Mouse (Mus musculus) megakaryocyte, adult 5-6 weeks (primary cell): ENCODE data around the gene Kit. TPM values are rescaled to one million over a fixed set of nuclear protein-coding genes. Genes with fewer than 3 reads are reported as not detected.

ENCODE experiments used
- ATAC-seq: 2 replicates; pipeline ENCODE4 v1.8.0; 2016; ENCODE audit warnings: mild to moderate bottlenecking, inconsistent platforms; ENCODE audit not compliant: poor library complexity, severe bottlenecking
- total RNA-seq, 2 experiments: library from RNA; stranded (forward) in 1 of 2; stranded (reverse) in 1 of 2; fragments of 153-499, 151-499 nt in 1 of 2; fragments of 221-1000, 200-1000 nt in 1 of 2; gene quantifications; 2 replicates each; pipeline versions ENCODE4 v1.2.3 to v1.2.4; 2015 to 2017

Gene Kit
- total RNA-seq (2015) (2.8 and 2.9 TPM in 2 replicates), total RNA-seq (2017) (2.4 and 2.5 TPM in 2 replicates)

DNA sequence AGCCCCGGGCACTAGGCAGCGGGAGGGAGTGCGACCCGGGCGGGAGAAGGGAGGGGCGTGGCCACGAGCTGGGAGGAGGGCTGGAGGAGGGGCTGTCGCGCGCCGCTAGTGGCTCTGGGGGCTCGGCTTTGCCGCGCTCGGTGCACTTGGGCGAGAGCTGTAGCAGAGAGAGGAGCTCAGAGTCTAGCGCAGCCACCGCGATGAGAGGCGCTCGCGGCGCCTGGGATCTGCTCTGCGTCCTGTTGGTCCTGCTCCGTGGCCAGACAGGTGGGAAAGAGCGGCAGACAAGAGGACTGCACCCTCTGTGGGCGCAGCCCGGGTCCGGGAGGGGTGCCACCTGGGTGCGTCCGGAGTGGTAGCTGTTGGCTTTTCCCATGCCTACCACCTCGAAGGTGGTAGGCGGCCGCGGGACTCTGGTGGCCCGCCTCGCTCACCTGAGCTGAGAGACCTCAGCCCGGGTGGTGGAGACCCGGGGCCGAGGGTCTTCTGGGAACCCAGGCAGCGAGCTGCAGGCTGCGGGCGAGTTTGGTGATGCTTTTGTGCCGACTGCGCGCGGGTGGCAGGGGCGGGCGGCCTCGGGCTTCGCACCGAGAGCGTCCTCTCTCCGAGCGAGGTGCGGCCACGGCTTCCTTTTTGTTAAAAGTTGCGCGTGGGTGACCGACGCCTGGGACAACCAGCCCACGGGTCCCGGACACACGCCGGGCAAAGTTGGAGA lies at the start of gene Kit:
TSS of gene Kit (plus strand) at position 65 of the 715 bp plus-strand sequence.
- peak; percentile 72 for ATAC-seq

GRCm38 (mm10) chr5:75536156-75536555 lies 38.6 kb upstream of the Kit start:
- no peak for ATAC-seq

GRCm38 (mm10) chr5:75537717-75538116 lies 37.0 kb upstream of the Kit start:
- no peak for ATAC-seq

DNA sequence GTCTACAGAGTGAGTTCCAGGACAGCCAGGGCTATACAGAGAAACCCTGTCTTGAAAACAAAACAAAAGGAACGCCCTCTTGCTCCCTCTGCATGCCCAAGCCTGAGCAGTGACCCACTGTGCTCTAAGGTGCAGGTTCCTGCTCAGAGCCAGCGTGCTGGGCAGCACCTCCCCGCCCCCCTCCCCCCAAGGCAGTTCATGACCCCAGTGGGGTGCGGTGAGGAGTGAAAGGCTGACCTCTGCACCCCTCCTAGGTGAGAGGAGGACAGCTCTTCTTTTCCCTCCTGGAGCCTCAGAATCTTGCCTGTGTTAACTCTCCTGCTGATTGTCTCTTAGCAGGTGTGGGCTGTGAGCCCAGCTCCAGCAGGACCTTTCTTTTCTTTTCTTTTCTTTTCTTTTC lies 36.3 kb upstream of the Kit start:
- no peak for ATAC-seq

GRCm38 (mm10) chr5:75539098-75539497 lies 35.6 kb upstream of the Kit start:
- no peak for ATAC-seq

DNA sequence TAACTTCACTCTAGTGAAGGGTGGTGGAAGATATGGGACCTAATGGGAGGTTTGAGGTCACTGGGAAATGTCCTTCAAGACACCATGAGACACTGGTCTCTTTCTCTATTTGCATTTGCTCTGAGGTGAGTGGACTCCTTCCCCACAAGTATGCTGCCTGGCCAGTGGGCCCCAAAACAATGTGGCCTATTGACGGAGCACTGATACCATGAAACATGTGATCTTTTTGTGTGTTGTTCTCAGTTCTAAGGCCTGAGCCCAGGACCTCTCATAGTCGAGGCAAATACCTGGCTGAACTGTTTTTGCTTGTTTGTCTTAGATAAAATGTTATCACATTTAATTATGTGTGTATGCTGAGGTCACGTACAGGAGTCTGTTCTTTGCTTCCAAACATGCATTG lies 31.0 kb upstream of the Kit start:
- ATAC-seq, result no peak

DNA sequence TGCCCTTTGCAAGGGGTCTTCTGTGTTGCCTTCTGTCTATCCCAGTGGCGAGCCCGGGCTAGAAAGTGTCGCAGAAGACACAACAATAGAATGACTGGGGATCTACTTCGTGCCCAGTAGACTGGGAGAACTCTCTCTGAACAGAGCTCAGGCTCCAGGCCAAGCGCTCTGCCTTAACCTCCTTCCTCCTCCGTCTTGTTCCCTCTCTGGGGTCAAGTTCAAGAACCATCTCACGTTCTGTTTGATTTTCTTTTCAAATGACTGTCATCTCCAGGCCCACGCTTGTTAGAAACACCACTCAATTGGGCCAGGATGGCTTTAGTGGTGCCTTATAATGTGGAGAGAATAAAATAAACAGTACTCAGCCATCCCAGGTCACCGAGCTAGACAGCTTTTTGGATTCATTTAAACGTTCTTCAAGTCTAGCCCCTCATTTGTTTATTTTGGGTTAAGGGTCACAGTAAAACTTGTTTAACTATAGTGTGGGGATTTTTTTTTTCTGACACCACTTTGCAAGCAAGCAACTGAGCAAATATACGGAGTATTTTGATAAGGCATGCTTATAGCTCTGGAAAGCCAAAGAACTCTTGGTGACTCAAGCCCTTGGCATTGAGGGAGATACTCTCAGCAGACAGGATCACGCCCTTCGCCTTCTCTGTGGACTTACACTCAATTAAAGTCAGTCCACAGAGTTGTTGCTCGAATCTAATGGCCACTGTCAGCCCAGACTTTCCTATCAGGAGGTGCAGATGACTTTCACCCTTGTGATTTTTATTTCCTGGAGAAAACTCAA lies 30.0 kb upstream of the Kit start:
- no peak for ATAC-seq

DNA sequence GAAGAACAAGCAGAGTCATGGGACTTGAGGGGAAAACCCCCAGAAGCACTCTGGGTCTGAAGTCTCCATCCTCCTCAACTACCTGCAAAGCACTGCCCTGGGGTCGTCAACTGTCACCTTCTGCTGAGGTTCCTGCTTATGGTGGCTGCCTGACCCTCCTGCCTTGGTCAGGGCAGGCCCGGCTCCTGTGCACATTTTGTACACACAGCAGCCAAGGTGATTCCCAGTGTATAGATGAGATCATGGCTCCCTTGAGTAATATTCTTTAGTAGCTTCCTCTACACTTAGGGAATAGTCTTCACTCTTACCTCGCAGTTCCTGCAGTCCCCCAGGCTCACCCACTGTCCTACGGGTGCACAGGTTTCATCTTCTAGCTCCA lies 29.5 kb upstream of the Kit start:
- no peak for ATAC-seq

GRCm38 (mm10) chr5:75553021-75553420 lies 21.7 kb upstream of the Kit start:
- ATAC-seq, result no peak

GRCm38 (mm10) chr5:75557636-75558035 lies 17.1 kb upstream of the Kit start:
- no peak for ATAC-seq

GRCm38 (mm10) chr5:75559291-75559690 lies 15.4 kb upstream of the Kit start:
- no peak for ATAC-seq

- ATAC-seq, result no peak
Observed at GRCm38 (mm10) chr5:75561231-75561630, 13.5 kb upstream of the Kit start.

DNA sequence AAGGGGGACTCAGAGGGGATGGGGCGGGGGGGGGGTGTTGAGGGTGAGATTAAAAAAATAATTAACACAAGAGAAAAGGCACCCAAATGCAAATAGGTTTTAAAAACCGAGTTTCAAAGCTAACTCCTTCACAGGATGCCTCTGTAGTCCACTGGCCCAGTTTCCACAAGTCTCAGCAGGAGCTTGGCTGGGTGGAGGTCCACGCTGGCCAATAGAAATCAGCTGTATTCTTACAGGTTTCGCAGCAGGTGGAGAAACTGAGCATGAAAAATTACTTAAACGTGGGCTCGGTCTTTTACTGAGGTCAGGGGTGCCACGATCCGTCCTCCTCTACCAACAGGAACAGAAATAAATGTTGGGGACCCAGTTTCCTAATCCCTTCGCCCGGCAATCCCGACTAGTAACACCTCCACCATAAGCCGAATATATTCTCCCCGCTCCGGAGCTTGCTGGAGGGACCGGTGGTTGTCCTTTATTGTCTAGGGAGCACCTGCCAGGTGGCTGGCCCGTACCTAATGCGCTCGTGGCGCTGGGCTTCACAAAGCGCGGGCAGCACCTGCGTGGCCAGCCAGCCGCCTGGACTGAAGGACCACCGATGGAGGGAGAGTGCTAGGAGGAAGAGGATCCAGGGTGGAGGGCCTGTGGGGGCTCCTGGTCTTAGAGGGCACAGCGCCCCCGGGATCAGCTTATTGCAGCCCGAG lies 415 bp upstream of the Kit start:
- no peak for ATAC-seq

DNA sequence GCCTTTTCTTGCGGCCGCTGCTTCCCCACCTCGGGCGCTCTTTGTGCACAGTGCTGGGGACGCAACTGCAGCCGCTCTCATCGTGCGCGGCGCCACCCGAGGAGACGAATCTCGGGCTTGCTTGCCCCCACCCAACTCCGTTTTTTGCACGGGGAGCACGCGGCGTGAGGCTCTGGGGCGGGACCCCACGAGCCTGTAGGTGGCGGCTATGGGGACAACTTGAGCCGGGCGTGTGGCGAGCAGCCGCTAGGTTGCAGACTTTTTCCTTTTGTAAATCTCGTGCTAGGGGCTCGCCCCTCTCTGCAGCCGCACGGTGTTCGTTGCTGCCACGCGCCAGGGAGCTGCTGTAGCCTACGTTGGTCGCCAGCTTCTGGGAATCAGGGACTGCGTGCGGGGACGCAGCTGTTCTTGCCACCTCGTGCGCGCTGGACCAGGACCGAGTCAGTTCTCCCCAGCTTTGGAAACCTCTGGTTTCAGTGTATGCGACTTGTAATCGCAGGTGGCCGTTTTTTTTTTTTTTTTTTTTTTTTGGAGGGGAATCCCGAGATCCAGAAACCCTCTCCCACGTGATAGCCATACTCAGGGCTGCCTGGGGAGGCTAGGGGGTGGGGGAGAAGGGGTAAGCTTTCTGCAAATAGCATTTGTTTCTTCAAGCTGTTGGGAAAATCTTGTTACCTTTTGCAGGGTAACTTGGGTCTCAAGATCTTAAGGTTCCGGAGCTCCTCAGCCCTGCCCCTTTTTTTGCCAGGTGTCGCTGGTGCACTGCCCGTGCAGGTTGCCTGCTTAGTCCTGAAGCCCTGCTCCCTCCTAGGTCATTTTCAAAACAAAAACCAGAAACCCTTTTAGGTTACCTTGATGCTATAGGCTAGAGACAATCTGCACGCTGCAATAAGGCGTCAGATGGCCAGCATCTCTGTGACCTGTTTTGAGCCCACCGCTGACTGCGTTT lies 1.1 kb downstream of the Kit start:
- peak; percentile 59 for ATAC-seq

DNA sequence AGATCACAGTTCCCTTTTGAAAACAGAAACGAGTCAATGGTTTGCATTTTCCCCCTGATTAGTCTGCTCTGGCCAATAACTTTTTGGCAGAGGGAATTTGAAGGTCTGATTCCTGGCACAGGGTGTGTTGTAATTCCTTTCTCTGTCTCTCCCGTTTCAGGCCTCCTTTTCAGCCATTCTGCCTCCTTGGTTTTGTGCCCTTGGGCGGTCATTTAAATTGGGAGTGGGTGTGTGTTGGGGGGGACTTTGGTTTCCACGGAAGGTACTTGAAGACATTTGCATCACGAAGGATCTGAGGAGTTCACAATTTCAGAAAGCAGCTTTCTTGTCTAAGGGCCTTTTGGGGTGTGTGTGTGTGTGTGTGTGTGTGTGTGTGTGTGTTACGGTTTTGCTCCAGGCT lies 2.0 kb downstream of the Kit start:
- no peak for ATAC-seq

DNA sequence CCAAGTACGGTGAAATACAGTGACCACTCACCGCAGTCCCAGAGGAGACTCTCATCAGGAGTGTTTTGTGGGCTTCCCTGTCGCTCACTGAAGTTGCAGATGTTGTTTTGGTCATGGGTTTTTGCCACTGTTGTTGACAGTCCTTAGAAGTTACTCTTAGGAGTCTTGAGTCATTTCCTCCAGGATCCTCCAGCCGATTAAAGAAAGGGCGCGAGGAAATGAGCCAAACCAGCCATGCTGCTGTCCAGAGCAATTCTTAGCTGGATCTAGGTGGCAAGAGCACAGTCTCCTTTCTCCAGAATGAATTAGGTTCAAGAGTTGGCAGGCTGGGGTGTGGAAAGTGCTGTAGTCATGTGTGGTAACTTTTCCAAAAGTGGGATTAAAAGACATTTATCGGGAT lies 3.4 kb downstream of the Kit start:
- ATAC-seq, result no peak

GRCm38 (mm10) chr5:75579244-75579643 lies 4.5 kb downstream of the Kit start:
- ATAC-seq, result no peak

GRCm38 (mm10) chr5:75579646-75580268 lies 5.0 kb downstream of the Kit start:
- ATAC-seq, result no peak

- no peak for ATAC-seq
Observed at GRCm38 (mm10) chr5:75581926-75582325, 7.2 kb downstream of the Kit start.

DNA sequence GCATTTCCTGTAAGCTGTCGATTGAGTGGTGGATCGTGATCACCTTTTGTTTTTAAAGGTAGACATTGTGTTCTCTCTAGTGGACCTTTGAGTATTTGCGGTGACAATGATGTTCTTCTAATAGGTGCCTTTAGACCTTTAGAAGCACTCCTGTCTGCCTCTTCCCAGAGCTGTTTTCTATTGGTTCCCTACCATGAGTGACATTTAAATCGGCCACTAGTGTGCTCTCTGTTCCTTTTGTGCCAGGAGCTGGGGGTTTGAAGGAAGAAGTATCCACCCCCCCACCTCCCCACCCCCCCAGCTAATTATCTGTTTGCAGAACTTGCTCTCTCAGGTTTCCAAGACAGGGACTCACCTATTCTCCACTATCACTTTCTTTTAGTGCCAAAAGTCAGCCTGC lies 13.1 kb downstream of the Kit start:
- no peak for ATAC-seq
